Mouse (Mus musculus): ENCODE data around the gene Ucma. TPM values are rescaled to one million over a fixed set of nuclear protein-coding genes. Genes with fewer than 3 reads are reported as not detected.

Gene Ucma
- total and polyA plus RNA-seq, 3 experiments: not detected

DNA sequence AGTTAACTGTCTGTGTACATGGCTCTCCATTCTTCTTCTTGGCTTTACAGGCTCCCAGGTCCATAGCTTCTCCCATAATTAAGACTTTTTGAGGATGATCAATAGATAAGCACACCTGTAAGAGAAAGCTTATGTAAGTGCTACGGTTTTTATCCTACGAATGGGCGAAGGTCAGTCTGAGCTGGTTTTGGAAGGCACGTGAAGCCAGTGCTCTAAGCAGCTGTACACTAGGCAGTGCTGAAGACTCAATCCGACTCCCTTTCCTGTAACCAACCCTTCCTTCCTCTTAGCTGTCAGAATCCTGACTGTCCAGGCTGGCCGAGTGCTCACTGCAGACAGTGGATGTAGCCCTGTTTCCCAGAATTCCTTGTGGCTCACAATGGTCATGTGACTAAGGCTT is 25.3 kb downstream of the Ucma start:
- H3K27ac ChIP-seq (ENCODE audit: control insufficient read depth, low read depth, low read length): no peak overlapping the region
- no peaks in the 10 kb centered on the region for H3K27me3 ChIP-seq (ENCODE audit: control insufficient read depth in 1 of 2, insufficient read depth in 2 of 2, low read length in 2 of 2)
- no peak overlapping the region for H3K9ac ChIP-seq (ENCODE audit: control insufficient read depth, low read depth, low read length, poor library complexity, severe bottlenecking)
- H3K79me2 ChIP-seq (ENCODE audit: control insufficient read depth, insufficient read depth, low read length, poor library complexity): no peaks in the 10 kb centered on the region
- no peak for DNase-seq (ENCODE audit: low read depth, low spot score)
- no peak for TF ChIP-seq RCOR1 (IDR thresholded peaks at IDR 0.05; ENCODE audit: low read depth, low read length)
- TF ChIP-seq USF1 (IDR thresholded peaks at IDR 0.05; ENCODE audit: low read depth, low read length): peak; percentile 38; the same call in 1 of the 2 replicates
- no peak overlapping the region for H3K4me3 ChIP-seq (ENCODE audit: control insufficient read depth in 1 of 2, insufficient read depth in 1 of 2, low read depth in 2 of 2, low read length in 2 of 2)
- H3K4me1 ChIP-seq (ENCODE audit: control insufficient read depth in 1 of 2, insufficient read depth in 2 of 2, low read length in 2 of 2): no peaks in the 10 kb centered on the region
- peaks cover 0 to 17% of the 10 kb centered on the region in 2 experiments; a peak in 2 of 4 replicates for H3K36me3 ChIP-seq (ENCODE audit: control insufficient read depth in 1 of 2, insufficient read depth in 2 of 2, low read length in 2 of 2)
- no peaks in the 10 kb centered on the region for H3K9me3 ChIP-seq (replicated peaks; ENCODE audit: insufficient read depth, low read length)

DNA sequence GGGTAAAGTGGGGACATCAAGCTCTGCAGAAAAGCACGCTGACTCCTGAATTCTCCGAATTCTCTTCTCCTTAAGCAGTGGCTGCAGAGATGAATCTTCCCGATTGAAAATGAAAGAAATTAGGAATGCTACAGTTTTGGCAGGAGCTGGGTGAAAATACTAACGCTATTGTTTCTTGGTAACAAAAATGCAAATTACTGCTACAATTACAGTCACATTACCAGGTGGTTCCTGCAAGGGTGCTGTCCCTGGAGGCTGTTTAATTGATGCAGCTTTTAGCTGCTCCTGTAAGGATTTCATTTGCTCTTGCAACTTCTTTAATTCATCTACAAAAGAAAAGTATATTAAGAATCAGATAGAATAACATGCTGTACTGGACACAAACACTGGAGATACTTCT is 31.2 kb downstream of the Ucma start:
- TF ChIP-seq CHD1 (IDR thresholded peaks at IDR 0.05; ENCODE audit: low read depth, low read length): no peak
- no peak for TF ChIP-seq TBP (IDR thresholded peaks at IDR 0.05; ENCODE audit: low read depth, low read length)
- no peak for TF ChIP-seq BHLHE40 (IDR thresholded peaks at IDR 0.05; ENCODE audit: borderline replicate concordance, low read depth, low read length)
- TF ChIP-seq ZKSCAN1 (IDR thresholded peaks at IDR 0.05; ENCODE audit: low read depth, low read length): no peak
- TF ChIP-seq SMC3 (IDR thresholded peaks at IDR 0.05; ENCODE audit: low read depth, low read length): no peak
- no peak for TF ChIP-seq ETS1 (IDR thresholded peaks at IDR 0.05; ENCODE audit: low read depth, low read length)
- TF ChIP-seq HCFC1 (IDR thresholded peaks at IDR 0.05; ENCODE audit: low read depth, low read length): no peak
- no peak for TF ChIP-seq NELFE (IDR thresholded peaks at IDR 0.05; ENCODE audit: low read depth, low read length)
- no peak for TF ChIP-seq CHD2 (IDR thresholded peaks at IDR 0.05; ENCODE audit: low read length)
- TF ChIP-seq NRF1 (IDR thresholded peaks at IDR 0.05; ENCODE audit: insufficient read depth, low read depth, low read length, poor library complexity, severe bottlenecking): no peak
- no peak for TF ChIP-seq UBTF (IDR thresholded peaks at IDR 0.05; ENCODE audit: borderline replicate concordance, insufficient read depth, low read depth, low read length)
- TF ChIP-seq MYB (IDR thresholded peaks at IDR 0.05; ENCODE audit: low read depth, low read length): no peak
- no peak for TF ChIP-seq POLR2AphosphoS5 (IDR thresholded peaks at IDR 0.05; ENCODE audit: borderline replicate concordance, low read depth, low read length)
- no peak for TF ChIP-seq MAX (IDR thresholded peaks at IDR 0.05; ENCODE audit: low read length)
- no peak for TF ChIP-seq ZC3H11A (IDR thresholded peaks at IDR 0.05; ENCODE audit: low read depth, low read length)
- no peak for TF ChIP-seq JUND (IDR thresholded peaks at IDR 0.05; ENCODE audit: low read depth, low read length)
- TF ChIP-seq KAT2A (conservative IDR thresholded peaks at IDR 0.05; ENCODE audit: low read depth, low read length): no peak
- no peak for TF ChIP-seq MEF2A (IDR thresholded peaks at IDR 0.05; ENCODE audit: extremely low read depth, insufficient replicate concordance, low read depth, low read length, poor library complexity, severe bottlenecking)
- TF ChIP-seq ZNF384 (IDR thresholded peaks at IDR 0.05; ENCODE audit: low read depth, low read length): no peak

More for the DNA sequence above, 31.2 kb downstream of the Ucma start:
- Histone ChIP-seq H3K4me3 (ENCODE audit: control insufficient read depth in 1 of 2, insufficient read depth in 1 of 2, low read depth in 2 of 2, low read length in 2 of 2) (no peak overlapping the region), H3K27ac (ENCODE audit: control insufficient read depth, low read depth, low read length) (no peak overlapping the region), H3K4me1 (ENCODE audit: control insufficient read depth in 1 of 2, insufficient read depth in 2 of 2, low read length in 2 of 2) (peaks cover 0 to 4% of the 10 kb centered on the region in 2 experiments; a peak in 1 of 4 replicates), H3K36me3 (ENCODE audit: control insufficient read depth in 1 of 2, insufficient read depth in 2 of 2, low read length in 2 of 2) (peaks cover 5 to 26% of the 10 kb centered on the region in 2 experiments), H3K9ac (ENCODE audit: control insufficient read depth, low read depth, low read length, poor library complexity, severe bottlenecking) (no peak overlapping the region), H3K9me3 (replicated peaks; ENCODE audit: insufficient read depth, low read length) (no peaks in the 10 kb centered on the region), H3K79me2 (ENCODE audit: control insufficient read depth, insufficient read depth, low read length, poor library complexity) (peaks cover 15% of the 10 kb centered on the region), H3K27me3 (ENCODE audit: control insufficient read depth in 1 of 2, insufficient read depth in 2 of 2, low read length in 2 of 2) (no peaks in the 10 kb centered on the region)
- no peak for DNase-seq (ENCODE audit: low read depth, low spot score)

Data from MEL (cell line).